Mouse (Mus musculus) leukemia stem cell, adult 10-12 weeks (primary cell): ENCODE results near the gene Dscaml1. TPM values are rescaled to one million over a fixed set of nuclear protein-coding genes. Genes with fewer than 3 reads are reported as not detected.

Experiments used
- polyA plus RNA-seq: library from polyadenylated mRNA; stranded (reverse); fragments of >175 nt; gene quantifications from 2 replicates; pipeline ENCODE4 v1.2.3, GENCODE M21; 2012; ENCODE audit warnings: low replicate concordance

The Dscaml1 gene
- 0.24 and 0.75 TPM in 2 replicates for polyA plus RNA-seq

DNA sequence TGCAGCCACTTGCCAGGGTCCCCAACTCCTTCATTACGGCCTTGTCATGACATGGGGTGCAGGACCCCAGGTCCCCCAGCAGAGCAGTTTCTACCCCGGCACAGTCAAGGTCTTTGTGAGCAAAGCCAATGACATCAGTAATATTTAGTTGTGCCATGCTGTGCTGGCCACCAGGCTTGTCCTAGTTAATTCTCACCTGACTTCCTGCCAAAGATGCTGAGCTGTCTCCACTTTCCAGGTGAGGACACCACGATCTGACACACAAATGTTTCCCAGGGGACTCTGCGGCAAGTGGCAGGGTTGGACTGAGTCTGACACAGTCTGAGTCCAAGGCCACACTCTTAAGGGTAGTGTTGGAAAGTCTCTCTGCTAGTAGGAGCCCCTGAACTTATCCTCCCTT, at the start of gene Dscaml1:
Gene Dscaml1 (plus strand): TSS at position 173 of the 400 bp plus-strand sequence.

DNA sequence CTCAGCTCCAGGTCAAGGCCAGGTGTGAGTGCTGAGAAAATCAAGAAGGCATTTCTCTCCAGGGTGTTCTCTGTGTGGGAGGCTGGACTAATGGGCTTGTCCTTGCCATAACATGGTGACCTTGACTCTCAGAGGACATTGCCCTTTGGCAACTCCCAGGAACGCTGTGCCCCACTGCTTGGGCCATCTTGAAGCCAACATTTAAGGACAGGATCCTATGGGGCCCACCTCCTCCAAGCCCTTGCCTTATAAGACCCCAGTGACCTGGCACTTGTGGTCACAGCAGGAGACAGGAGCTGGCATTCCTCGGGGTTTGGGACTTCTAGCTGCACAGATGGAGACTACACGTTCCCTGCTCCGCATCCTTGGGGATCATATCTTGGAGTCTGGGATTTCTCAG, 27.0 kb upstream of the Dscaml1 start, which contains the start of gene Fxyd2:
Gene Fxyd2 (plus strand): TSS at position 236 of the 400 bp plus-strand sequence.

Other genes starting within 250 kb of the Dscaml1 start
- not detected in 2 replicates for gene BC049352, start 244.6 kb upstream of the Dscaml1 start, polyA plus RNA-seq
- gene Tmprss4, start 222.5 kb upstream of the Dscaml1 start, polyA plus RNA-seq, result not detected in 2 replicates
- 2.4 and 3.0 TPM in 2 replicates for gene Il10ra, start 157.5 kb upstream of the Dscaml1 start, polyA plus RNA-seq
- gene Tmprss13, start 107.5 kb upstream of the Dscaml1 start, polyA plus RNA-seq, result not detected in 2 replicates
- 0.09 TPM in 1 of 2 replicates, not detected in the other for gene Fxyd6, start 56.4 kb upstream of the Dscaml1 start, polyA plus RNA-seq
- gene Fxyd2, start 27.0 kb upstream of the Dscaml1 start, polyA plus RNA-seq, result 2.9 TPM in 1 of 2 replicates, not detected in the other